Mouse (Mus musculus) liver, embryonic 14.5 days (tissue): ENCODE data around the gene Cetn4. TPM values are rescaled to one million over a fixed set of nuclear protein-coding genes. Genes with fewer than 3 reads are reported as not detected.

ENCODE experiments used
- ATAC-seq: fragments of 200-750 bp; cut with Nextera tagmentation; 2 replicates; pipeline ENCODE4 v1.8.0; 2017; ENCODE audit warnings: moderate number of reproducible peaks, mild to moderate bottlenecking, moderate library complexity; ENCODE audit not compliant: insufficient read depth
- DNase-seq, 3 experiments: peaks; one replicate each; pipeline ENCODE4 v3.0.0-alpha.2; 2012 to 2013; ENCODE audit warnings: low read depth in 3 of 3, low spot score in 3 of 3
- H3K27ac ChIP-seq: fragments of 300-500 bp; sonication (generic); 2 replicates; pipeline ENCODE4 v1.5.1; 2014; ENCODE audit warnings: moderate library complexity, mild to moderate bottlenecking, control low read depth, inconsistent platforms
- H3K27me3 ChIP-seq: fragments of 300-500 bp; sonication (generic); 2 replicates; pipeline ENCODE4 v1.6.1; 2014; ENCODE audit warnings: mild to moderate bottlenecking, low read length, moderate library complexity; ENCODE audit not compliant: control insufficient read depth, insufficient read depth
- H3K36me3 ChIP-seq: fragments of 300-500 bp; sonication (generic); replicated peaks from 2 replicates; pipeline ENCODE4 v1.6.1; 2014; ENCODE audit warnings: low read depth; ENCODE audit not compliant: control insufficient read depth, insufficient read depth
- H3K4me1 ChIP-seq, 2 experiments: fragments of 200-500 bp in 1 of 2; fragments of 300-500 bp in 1 of 2; sonication (generic) in 1 of 2; replicated peaks; 2 replicates each; pipeline ENCODE4 v1.6.1; 2012 to 2014; ENCODE audit warnings: antibody characterized with exemption in 1 of 2, inconsistent platforms in 1 of 2, low read length in 1 of 2; ENCODE audit not compliant: control insufficient read depth in 2 of 2, insufficient read depth in 2 of 2
- H3K4me2 ChIP-seq: fragments of 300-500 bp; sonication (generic); 2 replicates; pipeline ENCODE4 v1.6.1; 2014; ENCODE audit warnings: low read depth, mild to moderate bottlenecking, control low read depth, moderate library complexity
- H3K4me3 ChIP-seq, 2 experiments: fragments of 200-500 bp in 1 of 2; fragments of 300-500 bp in 1 of 2; sonication (generic) in 1 of 2; 2 replicates each; pipeline ENCODE4 v1.5.1; 2012 to 2014; ENCODE audit warnings: low read depth in 2 of 2, low read length in 2 of 2, mild to moderate bottlenecking in 2 of 2, control low read depth in 1 of 2, inconsistent platforms in 1 of 2, moderate library complexity in 1 of 2; ENCODE audit not compliant: insufficient read depth in 1 of 2
- H3K9ac ChIP-seq: fragments of 300-500 bp; sonication (generic); replicated peaks from 2 replicates; pipeline ENCODE4 v1.6.1; 2014; ENCODE audit warnings: mild to moderate bottlenecking, control low read depth, moderate library complexity
- H3K9me3 ChIP-seq: fragments of 300-500 bp; sonication (generic); 2 replicates; pipeline ENCODE4 v1.6.1; 2016; ENCODE audit warnings: low read length, mixed read lengths; ENCODE audit not compliant: control insufficient read depth
- CTCF ChIP-seq: IDR thresholded peaks from 2 replicates; pipeline ENCODE4 v1.5.1; 2016; ENCODE audit warnings: antibody characterized with exemption, low read depth, control low read depth
- EP300 ChIP-seq: IDR thresholded peaks from 2 replicates; pipeline ENCODE4 v1.6.1; 2016; ENCODE audit warnings: antibody characterized with exemption, low read depth
- WGBS: fragments of 180-500 bp; shearing (Covaris S2); extraction: QIAGEN DNeasy Blood & Tissue Kit; methylation state at CpG from one replicate; pipeline ENCODE4 v1.1.7; 2014; ENCODE audit not compliant: insufficient replicate concordance; 5-methylcytosine and 5-hydroxymethylcytosine counted together
- polyA plus RNA-seq, 2 experiments: library from polyadenylated mRNA; depleted of rRNA in 1 of 2; stranded (reverse) in 1 of 2; unstranded in 1 of 2; fragments of >200 nt; fragmentation: Nextera tagmentation in 1 of 2; extraction: Ambion mirVana in 1 of 2; gene quantifications; 2 replicates each; pipeline versions ENCODE4 v1.2.1 to v1.2.3; 2012 to 2014

Cetn4 gene
- polyA plus RNA-seq, 2 experiments, result 1.6 to 1.9 TPM

- no peak overlapping the region for H3K27ac ChIP-seq
- no peak for DNase-seq
- no peak overlapping the region for H3K9ac ChIP-seq
- no peak for TF ChIP-seq CTCF
- TF ChIP-seq EP300, result no peak
- no peaks in the 10 kb centered on the region for H3K36me3 ChIP-seq
- H3K9me3 ChIP-seq, result no peaks in the 10 kb centered on the region
- 73% methylated on average over 11 of the region's 11 CpGs for WGBS
- no peak overlapping the region for H3K4me2 ChIP-seq
- ATAC-seq, result no peak
- no peaks in the 10 kb centered on the region for H3K4me1 ChIP-seq
- H3K4me3 ChIP-seq, result no peak overlapping the region
- H3K27me3 ChIP-seq, result no peaks in the 10 kb centered on the region
Observed at GRCm38 (mm10) chr3:37268338-37268737, 44.2 kb downstream of the Cetn4 start.

- no peaks in the 10 kb centered on the region for H3K27me3 ChIP-seq
Observed at GRCm38 (mm10) chr3:37259331-37259999, 53.0 kb downstream of the Cetn4 start.

GRCm38 (mm10) chr3:37257776-37258175 is 54.7 kb downstream of the Cetn4 start:
- ATAC-seq (no peak), DNase-seq (no peak)
- Histone ChIP-seq H3K27ac (no peak overlapping the region), H3K9ac (no peak overlapping the region), H3K4me3 (no peak overlapping the region), H3K36me3 (no peaks in the 10 kb centered on the region), H3K4me2 (no peak overlapping the region), H3K9me3 (no peaks in the 10 kb centered on the region), H3K27me3 (no peaks in the 10 kb centered on the region), H3K4me1 (peaks cover 5 to 16% of the 10 kb centered on the region in 2 experiments; a peak in 3 of 4 replicates)
- WGBS, result 79% methylated on average over 15 of the region's 15 CpGs
- no peak for TF ChIP-seq CTCF
- no peak for TF ChIP-seq EP300

More at GRCm38 (mm10) chr3:37259331-37259999, 53.0 kb downstream of the Cetn4 start:
- WGBS, result 17% methylated on average over 10 of the region's 10 CpGs
- H3K4me3 ChIP-seq, result no peak overlapping the region
- DNase-seq, result peak in 2 of 3 experiments; percentile 31 to 33
- peak overlapping the region; percentile 45 for H3K4me2 ChIP-seq
- TF ChIP-seq EP300, result no peak; the same call in 1 of the 2 replicates
- TF ChIP-seq CTCF, result no peak
- 0 out of 2 replicates have a peak overlapping the region, but pooled peaks have one; percentile 7 for H3K9ac ChIP-seq
- no peaks in the 10 kb centered on the region for H3K9me3 ChIP-seq
- H3K4me1 ChIP-seq, result peaks cover 5 to 16% of the 10 kb centered on the region in 2 experiments; a peak in 3 of 4 replicates
- peak; percentile 82 for ATAC-seq
- peak overlapping the region; percentile 34; the same call in 1 of the 2 replicates for H3K27ac ChIP-seq
- no peaks in the 10 kb centered on the region for H3K36me3 ChIP-seq

Other genes starting within 250 kb of the Cetn4 start
- 0.07 TPM in 1 of 2 replicates, not detected in the other for gene Adad1, start 249.2 kb downstream of the Cetn4 start, polyA plus RNA-seq (2012; rRNA removed)
- 0.39 TPM in 1 of 2 replicates, not detected in the other for gene Adad1, start 249.2 kb downstream of the Cetn4 start, polyA plus RNA-seq (2014; fragmentation: Nextera tagmentation; extraction: Ambion mirVana)
- gene Il2, start 186.7 kb downstream of the Cetn4 start, polyA plus RNA-seq (2012; rRNA removed), result 0.03 and 0.05 TPM in 2 replicates
- 0.09 and 0.21 TPM in 2 replicates for gene Il2, start 186.7 kb downstream of the Cetn4 start, polyA plus RNA-seq (2014; fragmentation: Nextera tagmentation; extraction: Ambion mirVana)
- gene Il21, start 80.1 kb downstream of the Cetn4 start, polyA plus RNA-seq (2012; rRNA removed), result not detected in 2 replicates
- not detected in 2 replicates for gene Il21, start 80.1 kb downstream of the Cetn4 start, polyA plus RNA-seq (2014; fragmentation: Nextera tagmentation; extraction: Ambion mirVana)
- 1.7 and 2.2 TPM in 2 replicates for gene Bbs12, start 154 bp downstream of the Cetn4 start, polyA plus RNA-seq (2012; rRNA removed)
- gene Bbs12, start 154 bp downstream of the Cetn4 start, polyA plus RNA-seq (2014; fragmentation: Nextera tagmentation; extraction: Ambion mirVana), result 4.4 and 4.8 TPM in 2 replicates
- gene Fgf2, start 35.6 kb upstream of the Cetn4 start, polyA plus RNA-seq (2012; rRNA removed), result 0.03 and 0.06 TPM in 2 replicates
- gene Fgf2, start 35.6 kb upstream of the Cetn4 start, polyA plus RNA-seq (2014; fragmentation: Nextera tagmentation; extraction: Ambion mirVana), result 0.13 and 0.14 TPM in 2 replicates
- 3.2 and 6.0 TPM in 2 replicates for gene Spata5, start 107.2 kb upstream of the Cetn4 start, polyA plus RNA-seq (2012; rRNA removed)
- 18.2 and 22.2 TPM in 2 replicates for gene Spata5, start 107.2 kb upstream of the Cetn4 start, polyA plus RNA-seq (2014; fragmentation: Nextera tagmentation; extraction: Ambion mirVana)
- 3.6 and 3.9 TPM in 2 replicates for gene Nudt6, start 107.5 kb upstream of the Cetn4 start, polyA plus RNA-seq (2012; rRNA removed)
- 4.8 and 5.2 TPM in 2 replicates for gene Nudt6, start 107.5 kb upstream of the Cetn4 start, polyA plus RNA-seq (2014; fragmentation: Nextera tagmentation; extraction: Ambion mirVana)